Mouse (Mus musculus): Measurements from ENCODE around the gene Herc3.
"Not testable (repeated sequence)": the region's sequence is repeated elsewhere in the genome, so short reads cannot be mapped to it uniquely, and the experiment has no call there.

Gene Herc3

GRCm38 (mm10) chr6:58831232-58832009, at the start of gene Herc3:
Gene Herc3, plus strand, starts transcription at chr6:58831465.
- peak; percentile 83 for DNase-seq (ENCODE audit: low read depth, low spot score)

GRCm38 (mm10) chr6:58801394-58801793, 29.9 kb upstream of the Herc3 start:
- DNase-seq (ENCODE audit: low read depth, low spot score): no peak

- no peak for DNase-seq (ENCODE audit: low read depth, low spot score)
Observed at GRCm38 (mm10) chr6:58814381-58814780, 16.9 kb upstream of the Herc3 start.

GRCm38 (mm10) chr6:58817037-58817436, 14.2 kb upstream of the Herc3 start:
- DNase-seq (ENCODE audit: low read depth, low spot score): not testable (repeated sequence)

- DNase-seq (ENCODE audit: low read depth, low spot score): no peak
Observed at GRCm38 (mm10) chr6:58825619-58826018, 5.6 kb upstream of the Herc3 start.

- DNase-seq (ENCODE audit: low read depth, low spot score): no peak
Observed at GRCm38 (mm10) chr6:58826089-58826488, 5.2 kb upstream of the Herc3 start.

- DNase-seq (ENCODE audit: low read depth, low spot score): no peak
Observed at GRCm38 (mm10) chr6:58828582-58828981, 2.7 kb upstream of the Herc3 start.

GRCm38 (mm10) chr6:58830840-58831231, 429 bp upstream of the Herc3 start:
- no peak for DNase-seq (ENCODE audit: low read depth, low spot score)

- DNase-seq (ENCODE audit: low read depth, low spot score): peak; percentile 23
Observed at GRCm38 (mm10) chr6:58832591-58833018, 1.3 kb downstream of the Herc3 start.

- no peak for DNase-seq (ENCODE audit: low read depth, low spot score)
Observed at GRCm38 (mm10) chr6:58834470-58834869, 3.2 kb downstream of the Herc3 start.

GRCm38 (mm10) chr6:58835591-58835990, 4.3 kb downstream of the Herc3 start:
- DNase-seq (ENCODE audit: low read depth, low spot score): no peak

- DNase-seq (ENCODE audit: low read depth, low spot score): no peak
Observed at GRCm38 (mm10) chr6:58836476-58836875, 5.2 kb downstream of the Herc3 start.

- no peak for DNase-seq (ENCODE audit: low read depth, low spot score)
Observed at GRCm38 (mm10) chr6:58837917-58838316, 6.7 kb downstream of the Herc3 start.

GRCm38 (mm10) chr6:58841208-58841607, 9.9 kb downstream of the Herc3 start:
- no peak for DNase-seq (ENCODE audit: low read depth, low spot score)

GRCm38 (mm10) chr6:58842186-58842585, 10.9 kb downstream of the Herc3 start:
- no peak for DNase-seq (ENCODE audit: low read depth, low spot score)

- no peak for DNase-seq (ENCODE audit: low read depth, low spot score)
Observed at GRCm38 (mm10) chr6:58843580-58843979, 12.3 kb downstream of the Herc3 start.

- no peak for DNase-seq (ENCODE audit: low read depth, low spot score)
Observed at GRCm38 (mm10) chr6:58844188-58844822, 13.0 kb downstream of the Herc3 start.

- no peak for DNase-seq (ENCODE audit: low read depth, low spot score)
Observed at GRCm38 (mm10) chr6:58846850-58847692, 15.8 kb downstream of the Herc3 start.

GRCm38 (mm10) chr6:58847836-58848235, 16.6 kb downstream of the Herc3 start:
- no peak for DNase-seq (ENCODE audit: low read depth, low spot score)

- no peak for DNase-seq (ENCODE audit: low read depth, low spot score)
Observed at GRCm38 (mm10) chr6:58849356-58849755, 18.1 kb downstream of the Herc3 start.

- no peak for DNase-seq (ENCODE audit: low read depth, low spot score)
Observed at GRCm38 (mm10) chr6:58855676-58856367, 24.6 kb downstream of the Herc3 start.

GRCm38 (mm10) chr6:58856494-58856893, 25.2 kb downstream of the Herc3 start:
- no peak for DNase-seq (ENCODE audit: low read depth, low spot score)

Data from R1 (cell line).